Mouse (Mus musculus) heart, postnatal 10 days (tissue): Measurements from ENCODE around the gene Th. TPM values are rescaled to one million over a fixed set of nuclear protein-coding genes. Genes with fewer than 3 reads are reported as not detected.

ENCODE experiments used
- DNase-seq, 2 experiments: peaks; one replicate each; pipeline ENCODE4 v3.0.0; 2021
- intact Hi-C: fragments of 180-260 bp; cut with DNase I; formaldehyde crosslinking; loops from one replicate; pipeline ENCODE4 v1.15.1; 2025
- total RNA-seq, 2 experiments: library from RNA; stranded (reverse); gene quantifications; 2 replicates each; pipeline ENCODE4 v1.2.3; 2021

The Th gene
- total RNA-seq: not detected

DNA sequence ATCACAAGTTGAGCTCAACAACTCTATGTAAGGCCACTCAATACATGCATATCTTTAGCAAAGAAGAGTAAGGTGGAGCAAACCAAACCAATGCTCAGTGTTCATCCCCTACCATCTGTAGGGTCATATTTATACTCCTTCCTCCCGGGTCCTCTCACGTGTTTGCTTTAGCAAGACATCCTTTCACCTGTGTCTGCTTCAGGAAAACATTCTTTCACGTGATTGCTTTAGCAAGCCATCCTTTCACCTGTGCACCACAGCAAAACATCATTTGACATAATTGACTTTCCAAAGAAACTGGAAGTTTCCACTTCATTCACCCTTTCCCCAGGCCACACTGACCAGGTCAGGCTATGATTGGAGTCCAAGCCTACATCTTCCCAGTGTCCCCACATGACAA is at the start of gene Th:
TSS of gene Th (minus strand) at position 101 of the 400 bp plus-strand sequence.
- DNase-seq: no peak

DNA sequence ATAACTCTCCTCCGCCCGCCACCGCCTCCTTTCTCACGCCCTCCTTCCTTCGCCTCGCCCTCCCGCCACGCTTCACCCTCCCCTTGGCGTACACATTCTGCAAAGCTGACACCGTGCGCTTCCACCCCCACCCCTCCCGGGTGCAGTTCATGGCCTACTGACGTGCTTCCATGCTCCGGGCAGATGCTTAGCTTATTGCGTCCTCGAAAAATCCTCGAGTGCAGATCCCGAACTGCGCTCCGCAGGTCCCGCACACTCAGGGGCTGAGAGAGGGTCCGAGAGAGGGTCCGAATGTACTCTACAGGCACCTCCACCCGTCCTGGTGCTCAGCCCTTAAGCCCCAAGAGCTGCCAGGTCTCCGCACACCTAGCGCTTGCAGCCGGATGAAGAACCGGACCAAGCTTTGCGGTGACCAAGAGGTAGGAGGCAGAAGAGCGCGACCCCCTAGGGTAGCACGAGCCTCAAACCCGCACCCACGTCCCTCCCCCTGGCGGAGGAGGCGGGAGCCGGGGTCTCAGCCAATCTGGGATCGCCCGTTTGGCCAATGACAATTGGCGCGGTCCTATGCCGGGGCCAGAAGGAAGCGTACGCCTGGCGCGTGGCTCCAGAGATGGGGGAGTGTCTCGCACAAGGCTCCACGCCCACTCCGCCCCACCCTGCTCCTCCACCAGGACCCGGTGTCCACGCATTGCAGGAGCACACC is 38.0 kb upstream of the Th start, which contains the start of gene Ascl2:
TSS of gene Ascl2 (minus strand) at position 456 of the 703 bp plus-strand sequence.
- intact Hi-C loops: no loop called here
- peak; percentile 14 to 23 for DNase-seq

More for the DNA sequence above, at the start of gene Th:
- intact Hi-C loops: no loop called here

DNA sequence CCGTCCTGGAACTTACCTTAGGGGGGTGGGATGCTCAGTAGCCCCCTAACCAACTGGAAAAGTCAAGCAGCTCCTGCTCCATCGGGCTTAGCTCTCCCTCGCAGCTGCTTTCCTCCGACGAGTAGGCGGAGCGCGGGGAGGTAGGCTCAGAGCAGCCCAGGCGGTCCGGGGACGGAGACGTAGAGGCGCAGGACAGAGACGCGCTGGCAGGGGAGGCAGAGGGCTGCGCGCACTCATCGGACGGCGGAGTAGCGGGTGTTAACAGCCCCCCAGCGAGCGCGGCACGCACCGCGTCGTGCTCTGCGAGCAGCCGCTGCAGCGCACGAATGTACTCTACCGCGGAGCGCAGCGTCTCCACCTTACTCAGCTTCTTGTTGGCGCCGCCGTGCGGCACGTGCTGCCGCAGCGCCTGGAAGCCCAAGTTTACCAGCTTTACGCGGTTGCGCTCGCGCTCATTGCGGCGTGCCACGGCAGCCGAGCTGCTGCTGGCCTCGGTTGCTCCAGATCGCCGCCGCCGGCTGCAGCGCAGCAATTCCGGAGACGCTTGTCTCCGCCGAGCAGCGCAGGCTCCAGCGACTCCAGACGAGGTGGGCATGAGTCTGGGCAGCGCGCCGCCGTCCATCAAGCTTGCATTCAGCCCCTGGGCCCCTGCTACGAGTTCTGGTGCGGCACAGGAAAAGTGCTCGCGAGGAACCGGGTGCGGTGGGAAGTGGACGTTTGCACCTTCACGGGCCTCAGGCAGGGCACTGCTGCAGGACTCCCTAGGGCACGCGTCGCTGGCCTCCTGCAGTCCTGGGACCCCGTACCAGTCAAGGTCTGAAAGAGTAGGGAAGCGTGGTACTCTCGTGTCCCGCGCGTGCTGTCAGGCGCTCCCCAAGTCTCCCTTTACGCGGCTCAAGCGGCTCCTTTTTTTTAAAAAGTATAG is 37.2 kb upstream of the Th start:
- intact Hi-C loops: no loop called here
- DNase-seq: peak; percentile 40 to 56

DNA sequence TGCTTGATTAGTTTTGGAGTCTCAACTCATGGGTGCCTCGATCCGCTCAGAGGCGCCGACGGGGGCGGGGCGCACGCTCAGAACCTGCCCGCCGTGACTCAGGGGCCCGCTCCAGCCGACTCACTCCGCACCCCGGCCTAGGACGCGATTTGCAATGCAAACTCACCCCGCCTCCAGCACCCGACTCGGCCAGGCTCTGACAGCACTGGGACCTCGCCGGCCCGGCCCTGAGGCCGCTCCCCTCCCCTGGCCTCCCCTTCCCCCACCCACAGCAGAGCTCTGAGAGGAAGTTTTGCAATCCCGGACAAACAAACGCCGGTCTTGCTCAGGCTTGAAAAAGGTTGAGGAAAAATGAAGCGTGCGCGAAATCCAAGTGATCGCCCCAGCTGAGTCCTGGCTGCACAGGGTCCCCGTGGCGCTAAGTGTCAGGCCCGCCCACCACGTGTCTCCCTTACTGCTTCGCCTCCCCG is 36.5 kb upstream of the Th start:
- intact Hi-C loops: no loop called here
- peak; percentile 12 to 27 for DNase-seq

DNA sequence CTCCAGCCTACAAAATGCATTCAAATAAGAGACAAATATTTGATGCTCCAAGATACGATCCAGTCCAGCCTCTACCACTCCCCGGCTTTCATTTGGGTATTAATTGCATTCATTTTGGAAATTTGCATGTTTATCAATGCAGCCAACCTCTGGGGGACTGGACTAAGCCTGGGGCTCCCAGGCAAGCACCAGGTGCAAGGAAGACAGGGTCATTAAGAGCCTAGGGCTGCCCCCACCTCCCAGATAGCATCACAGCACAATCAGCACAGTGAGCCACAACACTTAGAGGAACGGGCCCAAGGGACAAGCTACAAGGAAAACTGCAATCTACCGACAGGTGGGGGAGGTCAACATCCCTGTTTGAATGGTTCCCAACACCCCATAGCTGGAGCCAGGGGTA is 28.8 kb upstream of the Th start:
- DNase-seq: no peak
- intact Hi-C loops: no loop called here

DNA sequence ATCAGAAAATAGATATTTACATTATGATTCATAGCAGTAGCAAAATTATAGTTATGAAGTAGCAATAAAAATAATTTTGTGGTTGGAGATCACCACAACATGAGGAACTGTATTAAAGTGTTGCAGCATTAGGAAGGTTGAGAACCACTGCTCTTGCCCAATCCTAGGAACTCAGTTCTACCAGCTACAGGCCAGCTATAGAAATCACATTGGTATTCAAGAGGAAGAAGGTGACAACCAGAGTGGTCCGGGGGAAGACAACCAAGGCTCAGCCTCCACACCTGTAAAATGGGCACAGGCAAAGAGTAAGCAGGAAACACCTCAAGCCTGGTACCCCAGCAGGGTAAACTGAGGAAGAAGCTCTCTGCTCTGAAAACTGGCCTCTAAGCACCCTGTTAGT is 27.9 kb upstream of the Th start:
- DNase-seq: no peak
- intact Hi-C loops: no loop called here

DNA sequence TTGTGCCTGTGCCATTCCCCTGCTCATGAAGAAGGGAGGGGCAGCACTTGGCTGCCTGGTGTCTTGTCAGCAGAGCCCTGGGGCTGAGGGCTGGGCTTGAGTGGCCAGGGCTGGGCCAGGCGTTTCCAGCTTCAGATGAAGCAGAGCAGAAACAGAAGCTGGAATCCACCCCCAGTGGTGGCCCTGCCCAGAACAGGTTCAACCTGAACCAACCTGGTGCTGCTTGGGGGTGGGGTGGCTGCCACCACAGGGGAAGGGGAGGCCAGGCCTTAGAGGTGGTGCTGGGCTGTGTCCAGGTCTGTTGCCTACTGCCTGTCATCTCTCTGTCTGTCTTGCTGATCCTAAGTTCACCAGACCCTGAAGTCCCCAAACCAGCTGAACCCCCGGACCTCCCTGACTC is 25.1 kb upstream of the Th start:
- DNase-seq: no peak
- intact Hi-C loops: no loop called here

DNA sequence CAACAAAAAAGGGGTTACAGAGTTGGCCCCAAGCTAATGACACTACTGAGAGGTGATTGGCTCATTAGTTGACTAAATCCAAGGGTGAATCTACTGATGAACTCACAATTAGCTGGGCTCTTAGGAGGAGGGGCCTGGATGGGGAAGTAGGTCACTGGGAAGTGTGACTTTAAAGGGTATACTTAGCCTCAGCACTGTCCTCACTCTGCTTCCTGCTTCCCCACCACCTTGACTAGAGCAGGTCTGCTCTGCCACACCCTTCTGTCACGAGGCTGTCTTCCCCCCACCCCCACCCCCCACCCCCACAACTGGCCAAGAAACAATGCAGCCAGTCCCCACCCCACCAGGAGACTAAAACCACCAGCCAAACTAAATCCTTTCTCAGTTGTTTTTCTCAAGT is 18.6 kb upstream of the Th start:
- DNase-seq: no peak
- intact Hi-C loops: no loop called here

DNA sequence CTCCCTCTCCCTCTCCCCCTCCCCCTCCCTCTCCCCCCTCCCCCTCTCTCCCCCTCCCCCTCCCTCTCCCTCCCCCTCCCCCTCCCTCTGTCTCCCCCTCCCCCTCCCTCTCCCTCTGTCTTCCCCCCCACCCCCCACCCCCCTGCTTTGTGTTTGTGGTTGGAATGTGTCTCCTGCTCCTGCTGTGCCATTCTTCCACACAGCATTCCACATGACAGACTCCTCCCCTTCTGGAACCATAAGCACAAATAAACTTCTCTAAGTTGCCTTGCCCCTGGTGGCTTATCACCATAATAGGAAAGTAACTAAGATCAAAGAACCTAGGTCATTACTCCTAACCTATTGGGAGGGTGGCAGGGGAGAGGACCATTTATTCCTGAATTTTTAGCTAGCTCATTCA is 6.7 kb upstream of the Th start:
- no peak for DNase-seq
- intact Hi-C loops: no loop called here

DNA sequence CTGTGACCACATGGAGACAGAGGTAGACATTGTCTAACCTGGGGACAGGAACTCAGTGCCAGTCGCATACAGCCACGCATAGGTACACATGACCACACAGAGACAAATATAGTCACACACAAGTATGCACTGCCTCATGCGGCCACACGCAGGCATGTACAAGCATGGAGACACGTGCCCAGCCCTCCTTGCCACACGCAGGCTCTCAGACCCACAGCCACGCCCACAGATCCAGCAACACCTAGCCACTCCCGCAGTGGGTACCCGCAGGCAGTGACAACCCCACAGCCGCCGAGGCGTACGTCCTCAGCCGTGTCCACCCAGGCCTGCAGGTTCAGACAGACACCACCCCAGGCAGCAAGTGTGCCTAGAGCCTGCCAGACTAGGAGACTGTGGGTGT is 4.8 kb upstream of the Th start:
- DNase-seq: no peak
- intact Hi-C loops: no loop called here

DNA sequence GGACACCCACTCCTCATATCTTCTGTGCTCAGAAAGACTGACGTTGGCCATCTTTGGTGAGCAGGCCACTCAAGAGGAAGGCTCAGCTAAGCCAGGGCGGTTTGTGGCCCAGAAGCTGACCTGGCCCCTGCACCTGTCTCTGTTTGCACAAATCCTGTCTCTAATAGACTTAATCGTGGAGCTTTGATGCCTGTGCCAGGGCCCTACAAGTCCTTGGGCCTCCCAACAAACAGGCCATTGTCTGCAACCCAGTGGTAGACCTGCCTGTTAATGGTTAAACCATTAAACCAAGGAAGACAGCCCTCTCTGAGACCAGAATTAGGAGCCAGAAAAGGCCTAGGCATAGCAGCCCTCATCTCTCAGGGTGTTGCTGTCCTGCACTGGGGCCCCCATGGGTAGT is 1.5 kb upstream of the Th start:
- intact Hi-C loops: no loop called here
- no peak for DNase-seq

DNA sequence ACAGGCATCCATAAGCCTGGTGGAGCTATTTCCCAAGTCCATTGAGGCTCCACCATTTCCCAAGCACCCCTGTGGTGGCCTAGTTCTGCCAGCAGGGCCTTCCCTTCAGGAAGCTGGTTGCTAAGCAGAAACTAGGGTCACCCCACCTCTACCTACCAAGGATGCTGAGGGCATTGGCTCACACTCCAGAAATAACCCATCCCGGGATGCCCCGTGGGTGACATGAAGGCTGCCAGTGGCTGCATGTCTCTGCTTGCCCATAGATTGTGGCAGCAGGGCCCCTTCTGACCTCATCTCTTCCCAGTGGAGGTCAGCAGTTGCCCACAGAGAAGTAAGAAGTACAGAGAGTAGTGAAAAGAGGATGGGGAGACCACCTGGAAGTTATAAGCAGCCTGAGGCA is 1.4 kb downstream of the Th start:
- DNase-seq: peak; percentile 63 to 72
- intact Hi-C loops: no loop called here

DNA sequence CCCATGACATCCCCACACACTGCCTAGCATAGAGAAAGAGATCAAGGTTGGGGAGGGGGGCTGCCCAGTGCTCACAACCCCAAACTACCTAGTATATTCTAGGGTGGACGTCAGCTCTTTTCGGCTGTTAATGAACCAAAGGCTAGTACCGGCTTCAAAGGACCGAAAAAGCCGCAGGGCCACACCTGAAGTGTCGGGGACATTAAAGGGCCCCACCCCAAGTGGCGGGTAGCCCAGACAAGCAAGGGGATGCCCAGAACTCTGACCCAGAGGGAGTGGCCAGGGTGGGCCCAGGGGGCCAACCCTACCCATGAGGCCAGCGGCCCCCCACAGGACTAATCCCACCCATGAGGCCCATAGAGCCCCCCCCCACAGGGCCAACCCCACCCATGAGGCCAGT is 3.6 kb downstream of the Th start:
- no peak for DNase-seq
- intact Hi-C loops: no loop called here

DNA sequence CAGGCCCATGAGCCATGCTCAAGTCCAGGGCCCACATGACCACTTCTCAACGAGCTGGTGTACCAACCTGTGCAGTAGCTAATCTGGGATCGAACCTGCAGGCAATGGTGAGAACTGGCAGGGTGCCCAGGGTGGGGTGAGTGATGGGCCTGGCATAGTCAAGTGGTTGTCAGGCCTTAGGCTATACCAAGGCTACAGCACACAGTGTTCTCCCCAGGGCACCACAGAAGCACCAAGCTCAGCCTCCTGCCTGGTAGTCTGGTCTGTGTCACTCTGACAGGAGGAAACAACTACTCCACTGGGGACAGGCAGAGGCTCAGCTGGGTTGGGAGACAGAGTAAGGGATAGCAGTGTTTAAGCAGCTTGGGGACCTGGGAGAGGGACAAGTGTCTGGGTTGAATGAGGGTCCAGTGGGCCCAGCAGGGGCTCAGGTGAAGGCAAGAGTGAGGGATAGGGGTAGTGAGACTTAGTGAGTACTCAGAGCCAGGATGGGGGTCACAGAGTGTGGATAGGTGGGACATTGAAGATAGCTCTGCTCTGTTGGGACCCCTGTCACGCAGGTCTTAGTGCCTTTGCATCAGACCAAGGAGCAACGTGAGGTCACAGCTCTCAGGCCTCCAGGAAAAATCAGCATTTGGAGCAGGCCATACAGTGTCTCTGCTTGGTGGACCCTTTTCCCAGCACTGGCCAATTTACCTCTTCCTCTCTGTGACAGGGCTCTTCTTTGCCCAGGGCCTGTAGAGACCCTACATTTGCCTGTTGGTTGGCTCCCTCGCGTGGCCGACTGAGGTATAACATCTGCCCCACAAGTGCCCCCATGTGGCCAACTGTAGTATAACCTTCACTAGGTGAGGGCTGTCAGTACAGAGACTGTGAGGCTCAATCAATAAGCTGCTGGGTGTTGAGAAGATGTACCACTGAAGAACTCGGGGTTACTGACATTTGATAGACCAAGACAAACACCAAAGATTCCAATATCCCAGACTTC is 12.0 kb downstream of the Th start:
- intact Hi-C loops: loop anchor here (1.0 to 5.0 kb wide), 2 partner anchors 25 to 168 kb away; no protein-coding TSS in a partner anchor
- peak; percentile 87 to 92 for DNase-seq

DNA sequence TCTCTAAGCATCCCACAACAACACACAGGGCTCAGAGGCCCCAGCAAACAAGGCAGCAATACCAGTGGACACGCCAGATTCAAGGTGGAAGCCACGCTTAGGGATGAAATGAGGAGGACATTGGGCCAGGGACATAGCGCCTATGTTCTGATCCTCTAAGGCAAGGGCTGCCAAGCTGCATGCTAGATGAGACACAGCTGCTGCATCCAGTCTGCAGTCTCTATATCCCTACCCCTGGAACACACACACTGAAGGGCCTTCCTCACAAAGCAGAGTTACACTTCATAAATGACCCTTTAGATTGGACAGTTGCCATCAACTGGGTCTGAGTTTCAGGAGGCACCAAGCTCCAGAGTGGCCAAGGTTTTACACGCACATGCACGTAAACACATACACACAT is 13.3 kb downstream of the Th start:
- no peak for DNase-seq
- intact Hi-C loops: loop anchor here (5.0 kb wide), 1 partner anchor 170 kb away; no protein-coding TSS in a partner anchor

DNA sequence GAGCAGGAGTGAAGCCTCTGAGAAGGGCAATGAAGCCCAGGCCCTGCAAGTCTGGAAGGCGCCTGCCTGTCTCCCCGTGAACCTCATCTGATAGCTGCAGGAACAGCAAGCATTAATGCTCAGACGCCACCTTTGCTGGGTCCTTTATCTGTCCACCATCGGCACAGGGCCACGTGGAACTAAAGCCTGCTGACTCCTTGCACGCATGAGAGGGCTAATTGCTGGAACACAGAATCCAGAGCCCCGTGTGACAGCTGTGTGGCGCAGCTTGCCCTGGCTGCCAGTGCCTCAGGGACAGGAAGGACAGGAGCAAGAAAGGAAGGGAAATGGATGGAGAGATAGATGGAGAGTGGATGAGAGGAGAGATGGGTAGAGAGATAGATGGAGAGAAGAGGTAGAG is 14.8 kb downstream of the Th start:
- intact Hi-C loops: loop anchor here (5.0 kb wide), 1 partner anchor 171 kb away; no protein-coding TSS in a partner anchor
- DNase-seq: no peak

DNA sequence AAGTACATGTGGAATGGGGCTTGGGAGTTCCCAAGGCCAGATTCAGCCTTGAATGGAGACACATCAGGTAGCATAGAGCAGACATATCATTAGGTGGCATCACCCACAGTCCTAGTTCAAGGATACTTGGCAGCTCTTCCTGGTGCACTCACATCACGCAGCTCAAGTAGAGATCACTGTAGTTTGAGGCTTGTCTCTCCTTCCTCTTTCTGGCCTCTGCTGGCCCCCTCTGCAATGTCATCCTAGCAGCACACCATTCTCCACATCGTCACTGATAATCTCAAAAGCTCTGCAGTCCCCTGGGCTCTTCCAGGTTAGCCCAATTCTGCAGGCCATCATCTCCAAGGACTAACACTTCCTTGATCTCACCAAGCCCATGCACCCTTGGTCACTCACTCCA is 19.2 kb downstream of the Th start:
- DNase-seq: no peak
- intact Hi-C loops: no loop called here

DNA sequence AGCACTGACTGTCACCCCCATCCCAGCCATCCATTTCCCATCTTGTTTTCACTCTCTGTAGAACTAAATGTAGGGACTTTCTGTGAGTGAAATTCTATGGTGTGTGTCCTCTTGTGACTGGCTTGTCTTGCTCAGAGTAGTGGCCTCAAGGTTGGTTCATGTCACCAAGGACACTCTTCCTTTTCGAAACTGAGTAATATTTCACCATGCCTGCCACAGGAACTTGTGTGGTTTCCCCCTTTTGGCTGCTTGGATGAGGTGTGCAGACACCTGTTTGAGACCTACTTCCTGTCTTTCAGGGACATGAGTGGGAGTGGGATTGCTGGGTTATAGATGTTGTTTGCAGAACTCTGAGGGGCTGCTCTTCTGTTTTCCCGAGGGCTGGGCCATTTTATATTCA is 20.8 kb downstream of the Th start:
- intact Hi-C loops: no loop called here
- DNase-seq: no peak

DNA sequence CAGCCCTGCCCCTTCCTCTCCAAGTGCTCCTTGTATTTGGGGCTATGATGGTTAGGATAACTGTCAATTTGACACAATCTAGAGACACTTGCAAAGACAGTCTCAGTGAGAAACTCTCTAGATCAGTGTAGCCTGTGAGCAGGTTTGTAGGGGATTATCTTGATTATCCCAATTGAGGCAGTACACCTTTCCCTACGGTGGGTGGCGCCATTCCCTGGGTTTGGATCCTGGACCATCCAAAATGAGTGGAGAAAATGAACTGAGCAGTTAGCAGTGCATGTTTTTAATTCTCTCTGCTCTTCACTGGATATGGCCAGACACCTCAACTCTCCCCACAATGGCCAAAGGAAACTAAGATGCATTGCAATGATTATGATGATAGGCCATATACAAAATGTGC is 21.3 kb downstream of the Th start:
- intact Hi-C loops: no loop called here
- DNase-seq: no peak

DNA sequence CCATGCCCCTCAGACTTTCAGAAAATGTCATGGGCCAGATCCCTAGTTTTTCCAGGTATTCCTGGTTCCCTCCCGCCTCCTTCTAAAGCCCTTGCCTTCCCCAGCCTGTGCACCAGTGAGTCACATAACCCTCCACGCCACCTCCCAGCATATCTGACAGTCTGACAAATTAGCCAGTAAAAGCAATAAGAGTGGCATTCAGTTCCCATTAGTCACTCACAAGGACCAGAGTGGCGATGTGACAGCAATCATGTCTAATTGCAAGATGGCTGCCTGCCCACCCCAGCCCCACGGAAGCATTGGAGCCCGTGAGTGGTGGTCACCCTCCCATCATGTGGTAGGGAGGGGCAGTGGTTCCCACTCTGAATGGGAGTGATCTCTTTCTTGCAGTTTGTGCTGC is 25.3 kb downstream of the Th start:
- DNase-seq: no peak
- intact Hi-C loops: no loop called here

DNA sequence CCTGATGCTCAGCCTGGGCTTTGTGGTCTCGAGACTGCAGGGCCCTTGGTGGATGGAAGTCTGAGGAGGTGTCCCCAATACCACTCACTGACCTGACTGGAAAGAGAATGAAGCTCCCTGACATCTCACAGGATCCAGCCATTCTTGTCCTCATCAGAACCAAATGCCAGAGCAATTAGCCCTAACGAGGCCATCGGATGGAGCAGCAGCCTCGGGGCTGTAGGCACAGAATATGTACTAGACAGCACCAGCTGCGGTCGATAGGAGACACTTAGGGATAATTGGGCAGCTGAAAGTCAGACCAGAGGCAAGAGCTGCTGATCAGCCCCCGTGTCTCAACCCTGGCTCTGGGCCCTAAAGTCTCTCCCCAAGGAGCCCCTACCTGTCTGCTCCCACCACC is 26.6 kb downstream of the Th start:
- DNase-seq: no peak
- intact Hi-C loops: no loop called here
